Mouse (Mus musculus) megakaryocyte, embryonic 14.5 days (primary cell): ENCODE results near the gene Adh5.

ENCODE experiments used
- FLI1 ChIP-seq: IDR thresholded peaks from 2 replicates; pipeline ENCODE4 v1.6.1; 2012; ENCODE audit warnings: low read length, inconsistent platforms, mixed read lengths
- GATA1 ChIP-seq: IDR thresholded peaks from 3 replicates; pipeline ENCODE4 v1.6.1; 2012; ENCODE audit warnings: mixed read lengths, low read length, inconsistent platforms, borderline replicate concordance

- TF ChIP-seq FLI1 (no peak), GATA1 (no peak)
Measured at GRCm38 (mm10) chr3:138442203-138442602, 690 bp upstream of the Adh5 start.
